Mouse (Mus musculus) retina, postnatal 1 day (tissue): ENCODE measurements at regions not wholly inside any gene's neighbourhood (a gene's known extent, or its start where the extent isn't known, plus 50 kb on each side); places are given as distances from the start of the nearest gene placed in this dataset.
A peak's percentile ranks its signal among the peaks of the same experiment; 100 is the strongest.

Experiments used
- DNase-seq: peaks from one replicate; pipeline ENCODE4 v3.0.0-alpha.2; 2012

- DNase-seq = no peak
Measured at GRCm38 (mm10) chr1:83832946-83833345, 424.9 kb upstream of the Sphkap start.

- no peak for DNase-seq
Measured at GRCm38 (mm10) chr1:83831900-83832535, 424.0 kb upstream of the Sphkap start.

GRCm38 (mm10) chr1:83830025-83830645 is 422.1 kb upstream of the Sphkap start:
- no peak for DNase-seq

DNA sequence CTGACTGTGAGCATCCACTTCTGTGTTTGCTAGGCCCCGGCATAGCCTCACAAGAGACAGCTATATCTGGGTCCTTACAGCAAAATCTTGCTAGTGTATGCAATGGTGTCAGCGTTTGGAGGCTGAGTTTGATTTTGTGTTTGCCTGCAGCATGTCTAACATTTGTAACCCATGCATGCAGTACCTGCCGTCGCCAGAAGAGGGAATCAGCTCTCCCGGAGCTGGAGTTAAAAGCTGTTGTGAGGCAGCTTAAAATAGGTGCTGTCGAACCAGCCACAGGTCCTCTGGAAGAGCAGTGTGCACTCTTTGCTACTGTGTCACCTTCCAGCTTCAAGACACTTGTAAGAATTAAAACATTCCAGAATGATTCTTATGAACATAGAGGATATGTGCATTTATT is 403.2 kb upstream of the Sphkap start:
- DNase-seq = peak; percentile 27

- no peak for DNase-seq
Measured at GRCm38 (mm10) chr1:83808432-83808831, 400.4 kb upstream of the Sphkap start.

DNA sequence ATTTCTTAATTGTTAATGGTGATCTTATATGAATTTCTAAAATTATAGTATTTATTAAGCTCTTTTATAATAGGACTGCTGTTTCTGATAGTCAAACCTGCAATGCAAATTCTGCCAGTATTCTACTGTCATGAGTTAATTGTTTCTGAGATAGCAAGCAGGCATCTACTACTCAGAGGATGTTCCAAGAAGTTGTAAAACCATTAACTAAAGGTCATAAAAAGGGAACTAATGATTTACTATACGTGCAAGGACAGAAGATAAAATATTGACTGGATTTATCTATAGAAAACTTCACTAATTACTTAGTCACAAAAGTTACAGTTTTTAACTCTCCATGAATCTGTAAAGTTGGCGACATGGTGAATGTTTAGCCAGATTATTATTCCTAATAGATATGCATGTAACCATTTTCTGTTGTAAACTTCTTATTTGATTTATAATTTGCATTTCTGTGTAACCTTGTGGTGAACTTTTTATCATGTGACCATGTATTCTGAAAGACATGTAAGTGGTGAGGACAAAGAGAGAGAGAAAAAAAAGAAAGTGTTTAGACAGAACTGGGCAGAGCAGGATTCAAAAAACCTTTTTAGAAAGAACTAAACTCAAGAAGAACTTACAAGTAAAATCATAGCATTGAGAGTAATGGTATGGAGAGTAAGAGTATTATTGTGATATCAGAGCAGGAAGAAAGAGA is 395.5 kb upstream of the Sphkap start:
- DNase-seq = no peak

- no peak for DNase-seq
Measured at GRCm38 (mm10) chr1:83801759-83802158, 393.8 kb upstream of the Sphkap start.

DNA sequence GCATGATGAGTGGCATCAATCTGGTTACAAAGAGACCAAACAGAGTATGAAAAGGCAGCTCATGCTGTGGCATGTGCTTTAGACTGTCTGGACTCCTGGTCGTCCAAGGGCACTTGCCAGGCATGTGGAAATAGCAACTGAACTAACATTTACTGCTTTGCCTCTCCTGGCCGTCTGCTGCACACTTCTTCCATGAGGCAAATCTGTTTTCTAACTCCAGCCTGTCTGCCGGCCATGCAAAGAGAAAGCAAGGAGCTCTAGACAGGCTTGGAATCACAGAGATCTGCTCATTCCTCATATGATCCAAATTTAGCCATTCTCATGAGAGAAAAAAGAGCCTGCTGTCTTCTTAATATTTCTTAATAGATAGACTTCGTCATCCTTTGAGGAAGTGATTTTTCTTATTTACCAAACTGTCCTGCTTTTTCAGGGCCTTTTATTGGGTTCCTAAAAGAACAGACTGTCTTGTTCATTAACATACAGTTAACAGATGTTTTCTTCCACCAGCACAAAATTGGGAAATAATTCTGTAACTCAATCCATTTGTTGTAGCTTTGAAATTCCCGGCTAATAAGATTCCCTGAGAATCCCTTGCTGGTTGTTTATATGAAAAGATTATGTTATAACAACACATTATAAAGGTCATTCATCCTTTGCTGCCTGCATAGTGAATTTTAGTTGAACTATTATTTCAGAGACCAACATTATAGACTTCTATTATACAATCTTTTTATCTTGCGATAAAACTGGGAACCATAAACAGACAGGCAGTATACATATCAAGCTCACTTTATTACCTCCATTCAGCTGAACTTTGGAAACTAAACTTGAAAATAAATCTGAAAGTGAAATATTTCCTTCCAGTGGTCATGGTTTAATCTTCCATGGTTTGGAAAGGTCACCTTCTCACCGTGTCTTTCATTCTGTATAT is 389.2 kb upstream of the Sphkap start:
- no peak for DNase-seq

DNA sequence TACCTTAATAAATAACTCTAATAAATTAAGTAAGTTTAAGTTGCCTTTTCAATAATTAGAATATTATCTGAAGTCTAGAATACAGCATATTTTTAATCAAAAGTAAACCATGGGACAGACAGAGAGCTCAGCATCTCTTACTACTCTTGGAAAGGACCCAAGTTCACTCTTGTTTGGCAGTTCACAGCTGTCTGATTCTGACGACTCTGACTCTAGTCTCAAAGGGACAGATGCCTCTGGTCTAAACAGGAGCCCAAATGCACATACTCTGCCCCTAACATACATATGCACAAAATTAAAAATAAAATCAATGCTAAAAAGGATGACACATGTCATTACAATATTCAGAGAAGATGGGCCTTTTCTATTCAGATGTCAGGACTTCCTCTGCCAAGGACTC is 369.2 kb upstream of the Sphkap start:
- no peak for DNase-seq

GRCm38 (mm10) chr1:83771160-83771559 is 363.2 kb upstream of the Sphkap start:
- no peak for DNase-seq

DNA sequence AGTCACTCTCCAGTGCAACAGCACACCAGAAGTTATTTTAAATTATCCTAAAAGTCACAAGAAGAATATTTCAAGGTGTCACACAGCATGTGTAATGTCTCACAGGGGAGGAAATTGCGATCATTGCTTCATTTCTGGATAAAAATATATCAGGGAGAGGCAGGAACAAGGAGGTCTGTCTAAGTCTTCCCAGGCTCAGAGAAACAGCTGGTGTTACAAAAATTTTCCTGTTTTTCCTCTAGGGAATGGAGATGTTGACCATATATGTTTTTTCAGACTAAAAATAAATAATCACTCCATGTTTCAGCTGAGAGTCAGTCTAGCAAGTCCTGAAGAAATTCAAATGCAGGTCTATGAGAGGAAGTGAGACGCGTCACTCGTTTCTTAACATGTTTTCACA is 353.5 kb upstream of the Sphkap start:
- no peak for DNase-seq

- DNase-seq = no peak
Measured at GRCm38 (mm10) chr1:83756866-83757265, 348.9 kb upstream of the Sphkap start.

- no peak for DNase-seq
Measured at GRCm38 (mm10) chr1:83755336-83755735, 347.3 kb upstream of the Sphkap start.

DNA sequence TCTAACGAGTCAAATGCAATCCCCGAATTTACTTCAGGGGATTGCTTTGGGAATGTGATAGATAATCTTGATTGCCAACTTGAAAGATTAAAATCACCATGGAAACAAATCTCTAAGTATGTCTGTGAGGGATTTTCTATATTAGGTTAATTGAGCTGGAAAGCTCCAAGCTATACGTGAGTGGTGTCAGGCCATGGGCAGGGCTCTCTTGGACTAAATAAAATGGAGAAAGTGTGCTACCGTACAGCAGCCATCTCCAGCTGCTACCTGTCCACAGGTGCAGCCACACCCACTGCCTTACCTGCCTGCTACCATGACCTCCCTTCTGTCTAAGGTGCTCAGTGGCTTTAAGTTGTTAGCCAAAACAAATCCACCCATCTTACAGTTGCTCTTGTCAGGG is 345.0 kb upstream of the Sphkap start:
- peak; percentile 60 for DNase-seq

- DNase-seq = peak; percentile 29
Measured at GRCm38 (mm10) chr1:83748974-83749373, 341.0 kb upstream of the Sphkap start.

DNA sequence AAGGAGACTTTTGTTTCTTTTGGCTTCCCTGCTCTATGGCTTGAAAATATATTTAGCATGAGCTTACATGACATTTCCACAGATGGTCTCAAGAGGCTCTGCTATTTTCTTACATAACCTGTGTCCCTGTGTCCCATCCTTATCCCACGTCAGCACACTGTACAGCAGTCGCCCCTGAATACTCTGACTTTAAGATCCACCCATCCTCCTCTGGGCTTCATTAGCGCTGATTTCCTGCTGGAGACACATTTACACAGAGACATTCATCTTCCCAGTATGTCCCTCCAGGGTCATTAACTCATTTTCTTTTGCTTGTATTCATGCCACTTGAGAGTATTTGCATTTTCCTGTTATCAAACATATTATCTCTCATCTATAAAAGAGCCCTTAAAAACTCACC is 340.1 kb upstream of the Sphkap start:
- no peak for DNase-seq

DNA sequence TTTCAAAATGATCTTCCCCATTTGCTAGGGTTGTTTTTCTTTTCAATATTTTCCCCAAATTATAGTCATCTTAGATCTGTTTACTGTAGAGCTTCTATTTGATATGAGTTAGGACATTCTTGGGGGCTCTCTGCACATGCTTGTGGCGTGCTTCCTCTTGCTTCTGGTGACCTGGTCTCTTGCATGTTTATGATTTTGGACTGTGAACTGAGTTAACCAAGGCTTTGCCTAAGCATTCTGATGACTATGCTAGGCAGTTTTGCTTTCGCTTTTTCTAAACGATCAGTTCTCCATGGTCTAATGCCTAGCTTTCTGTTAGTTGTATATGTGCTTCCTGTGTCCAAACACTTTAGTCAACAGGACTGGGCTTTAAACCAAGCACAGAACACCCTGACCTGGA is 339.4 kb upstream of the Sphkap start:
- DNase-seq = no peak

DNA sequence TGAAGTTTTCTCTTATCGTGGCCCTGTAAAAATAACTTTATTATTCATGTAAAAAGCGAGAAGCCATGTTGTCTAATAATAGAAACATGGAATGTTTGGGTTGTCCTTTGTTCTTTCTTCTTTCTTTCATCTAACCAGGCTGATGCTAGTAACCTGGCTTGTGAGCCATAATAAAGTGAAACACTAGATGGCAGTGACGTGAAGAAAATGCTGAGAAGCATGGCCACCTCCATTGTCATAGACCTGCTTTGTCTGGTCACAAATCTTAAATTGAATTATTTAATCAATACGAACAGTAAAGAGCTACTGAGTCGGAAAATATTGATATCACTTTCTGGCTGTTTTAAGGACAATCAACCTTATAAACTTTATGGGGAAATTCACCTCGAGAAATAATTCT is 338.0 kb upstream of the Sphkap start:
- peak; percentile 82 for DNase-seq

DNA sequence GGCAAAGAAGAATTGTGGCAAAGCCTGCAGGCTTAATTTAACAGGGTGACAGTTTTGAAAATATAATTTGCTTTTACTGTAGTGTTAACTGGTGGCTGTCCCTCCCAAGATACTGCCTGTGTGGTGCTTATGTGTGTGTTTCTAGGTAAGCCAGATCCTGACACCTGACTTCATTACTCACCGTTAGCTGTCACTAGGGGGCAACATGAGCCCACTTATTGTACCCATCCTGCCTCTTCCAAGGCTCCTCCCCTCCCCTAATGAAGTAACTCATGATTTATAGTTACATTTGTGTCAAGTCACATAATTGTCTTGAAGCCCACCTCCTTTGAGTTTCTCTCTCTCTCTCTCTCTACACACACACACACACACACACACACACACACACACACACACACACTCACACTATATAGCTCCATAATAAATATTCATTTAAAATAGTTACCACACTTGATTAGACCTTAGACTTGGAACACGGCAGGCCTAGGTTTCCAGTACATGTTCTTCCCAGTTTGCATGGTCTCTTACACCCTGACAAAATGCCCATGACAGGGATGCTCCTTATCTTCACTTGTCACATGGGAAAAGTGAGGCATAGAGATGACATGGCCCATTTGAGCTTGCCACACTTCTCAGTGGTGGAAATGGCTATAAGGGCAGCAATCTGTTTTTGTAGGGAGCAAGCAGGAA is 328.6 kb upstream of the Sphkap start:
- peak; percentile 62 for DNase-seq

- DNase-seq = no peak
Measured at GRCm38 (mm10) chr1:83731682-83732081, 323.7 kb upstream of the Sphkap start.

DNA sequence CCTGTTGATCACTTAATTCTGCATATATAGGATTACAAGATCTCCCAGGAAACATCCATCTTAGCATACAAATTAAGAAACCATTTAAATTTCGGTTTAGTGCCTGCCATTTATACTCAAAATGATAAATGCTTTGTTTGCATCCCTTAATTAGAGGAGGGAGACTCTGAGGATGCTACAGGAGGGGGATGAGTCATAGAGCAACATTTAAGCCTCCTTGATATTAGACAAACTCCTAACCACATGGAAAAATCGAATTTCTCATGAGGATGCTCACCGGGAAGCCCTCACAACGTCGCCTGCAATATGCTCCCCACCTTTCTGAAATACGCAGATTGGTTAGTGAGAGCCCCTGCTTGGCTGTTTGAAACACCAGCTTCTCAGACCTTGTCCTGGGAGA is 320.8 kb upstream of the Sphkap start:
- no peak for DNase-seq

- no peak for DNase-seq
Measured at GRCm38 (mm10) chr1:83727938-83728337, 319.9 kb upstream of the Sphkap start.

GRCm38 (mm10) chr1:83727215-83727614 is 319.2 kb upstream of the Sphkap start:
- DNase-seq = peak; percentile 83
